12 mouse cellular contexts compared by ENCODE assay signal in the genomic region with DNA sequence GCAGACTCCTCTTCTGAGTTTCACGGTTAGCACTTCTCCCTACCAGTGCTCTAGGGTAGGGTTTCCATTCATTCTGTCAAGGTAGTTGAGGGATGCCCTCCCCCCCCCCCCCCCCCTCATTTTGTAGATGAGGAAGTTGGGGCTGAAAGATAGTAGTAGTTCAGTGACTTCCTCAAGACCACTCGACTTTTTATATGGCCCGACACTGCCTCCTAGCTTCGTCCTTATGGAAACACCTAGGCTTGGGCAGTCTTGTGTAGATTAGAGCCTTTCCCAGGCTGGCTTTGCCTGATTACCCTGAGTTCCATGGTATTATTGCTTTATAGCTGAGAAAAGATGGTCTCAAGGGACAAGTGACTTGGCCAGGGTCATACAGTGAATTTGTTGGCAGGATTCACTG. TPM values are rescaled to one million over a fixed set of nuclear protein-coding genes. Genes with fewer than 3 reads are reported as not detected.
DNase-seq lines count a peak whose midpoint lies in the region; ATAC-seq and TF ChIP-seq lines count a peak whose summit lies in the region.
"Had no signal": no experiment of that assay in that cellular context is flagged by ENCODE, and none has a peak within 500 bp of the region (broad histone marks: within the 10 kb centered on the region; RNA-seq: fewer than 3 reads in every experiment).

No protein-coding gene starts in this region.

- no peak for TF ChIP-seq POLR2A in heart, adult 2 months (IDR thresholded peaks at IDR 0.05; ENCODE audit: insufficient read depth, low read depth, low read length)

- no peak overlapping the region for H3K27ac ChIP-seq in heart, adult 2 months
- no peak overlapping the region for H3K27ac ChIP-seq in midbrain, postnatal 0 days (ENCODE audit: low read depth, low read length)
- no peak overlapping the region for H3K27ac ChIP-seq in midbrain, embryonic 11.5 days (ENCODE audit: low read depth, low read length)
- H3K27ac ChIP-seq: heart, embryonic 10.5 days had no signal

- H3K4me3 ChIP-seq in heart, adult 2 months, result no peak overlapping the region
- H3K4me3 ChIP-seq in midbrain, postnatal 0 days (ENCODE audit: low read depth, low read length), result no peak overlapping the region
- H3K4me3 ChIP-seq in midbrain, embryonic 11.5 days (ENCODE audit: low read depth, low read length), result no peak overlapping the region
- H3K4me3 ChIP-seq: erythroblast, embryonic 14.5 days; heart, embryonic 10.5 days; myocyte had no signal

- no peaks in the 10 kb centered on the region for H3K36me3 ChIP-seq in heart, adult 2 months (ENCODE audit: control insufficient read depth, insufficient read depth, low read length)
- no peaks in the 10 kb centered on the region for H3K36me3 ChIP-seq in midbrain, postnatal 0 days (ENCODE audit: insufficient read depth, low read length)
- H3K36me3 ChIP-seq in midbrain, embryonic 11.5 days (ENCODE audit: control insufficient read depth, insufficient read depth, low read length), result no peaks in the 10 kb centered on the region

- DNase-seq in heart, adult 2 months, result no peak
- no peak for DNase-seq in heart, adult 11 months
- peak; percentile 18 for DNase-seq in midbrain, postnatal 0 days (ENCODE audit: low spot score)
- DNase-seq in midbrain, embryonic 11.5 days (ENCODE audit: low spot score, missing footprints), result no peak
- peak; percentile 58 for DNase-seq in induced T-regulatory cell, adult 2 months (ENCODE audit: low read depth)
- DNase-seq in thymus, postnatal 36 days, result peak; percentile 43 to 48
- no peak for DNase-seq in retina, embryonic 14.5 days (ENCODE audit: low spot score)
- DNase-seq in heart, postnatal 36 days, result no peak

- no peak for ATAC-seq in midbrain, postnatal 0 days (ENCODE audit: low FRiP score)
- ATAC-seq in midbrain, embryonic 11.5 days (ENCODE audit: low FRiP score), result no peak
- ATAC-seq: hindbrain, embryonic 16.5 days had no signal

- WGBS in heart, adult 2 months, result 49% methylated on average over 4 of the region's 4 CpGs
- 56% methylated on average over 4 of the region's 4 CpGs for WGBS in midbrain, postnatal 0 days
- 64% methylated on average over 4 of the region's 4 CpGs for WGBS in midbrain, embryonic 11.5 days

- peaks cover 6% of the 10 kb centered on the region for H3K4me1 ChIP-seq in heart, adult 2 months (ENCODE audit: control insufficient read depth, insufficient read depth, low read length)
- peaks cover 37% of the 10 kb centered on the region for H3K4me1 ChIP-seq in midbrain, postnatal 0 days (ENCODE audit: insufficient read depth, low read length)
- peaks cover 75% of the 10 kb centered on the region for H3K4me1 ChIP-seq in midbrain, embryonic 11.5 days (ENCODE audit: control insufficient read depth, insufficient read depth, low read length)

- TF ChIP-seq CTCF in heart, adult 2 months (IDR thresholded peaks at IDR 0.05), result peak; percentile 31
- TF ChIP-seq CTCF in midbrain, postnatal 0 days (IDR thresholded peaks at IDR 0.05), result peak; percentile 33; the same call in 1 of the 2 replicates

- no peaks in the 10 kb centered on the region for H3K9me3 ChIP-seq in midbrain, postnatal 0 days (ENCODE audit: low read length)
- H3K9me3 ChIP-seq in midbrain, embryonic 11.5 days (ENCODE audit: control insufficient read depth, low read length), result no peaks in the 10 kb centered on the region
- H3K9me3 ChIP-seq: heart, embryonic 10.5 days had no signal

- H3K79me2 ChIP-seq in heart, adult 2 months (replicated peaks; ENCODE audit: control insufficient read depth, insufficient read depth, low read length), result peaks cover 2% of the 10 kb centered on the region

- no peak overlapping the region for H3K9ac ChIP-seq in heart, adult 2 months (ENCODE audit: low read depth, low read length)
- H3K9ac ChIP-seq in midbrain, postnatal 0 days (replicated peaks; ENCODE audit: low read length, poor library complexity, severe bottlenecking), result no peak overlapping the region
- H3K9ac ChIP-seq in midbrain, embryonic 11.5 days (ENCODE audit: low read length), result no peak overlapping the region

- intact Hi-C loops in heart, adult 2 months (cut with DNase I), result no loop called here
- intact Hi-C loops in heart, postnatal 36 days (cut with DNase I), result no loop called here

- no peaks in the 10 kb centered on the region for H3K27me3 ChIP-seq in heart, adult 2 months (ENCODE audit: control insufficient read depth, insufficient read depth, low read length)
- no peaks in the 10 kb centered on the region for H3K27me3 ChIP-seq in midbrain, postnatal 0 days (ENCODE audit: insufficient read depth, low read length)
- no peaks in the 10 kb centered on the region for H3K27me3 ChIP-seq in midbrain, embryonic 11.5 days (ENCODE audit: control insufficient read depth, insufficient read depth, low read length)

- H3K4me2 ChIP-seq in midbrain, postnatal 0 days (ENCODE audit: low read depth, low read length, poor library complexity, severe bottlenecking), result no peak overlapping the region
- H3K4me2 ChIP-seq in midbrain, embryonic 11.5 days, result no peak overlapping the region

- TF ChIP-seq EP300 in heart, adult 2 months (IDR thresholded peaks at IDR 0.05; ENCODE audit: insufficient read depth, low read depth, low read length), result no peak

RNA-seq across cellular contexts. Expression of a gene that starts 41.0 kb away (rescaled TPM):
- total RNA-seq in heart, adult 2 months (2021), result 10 to 100 TPM; 37.3 to 39.0 TPM
- polyA plus RNA-seq in heart, adult 2 months (2012; rRNA removed), result 26.1 and 26.6 TPM in 2 replicates
- total RNA-seq in midbrain, postnatal 0 days (2014; rRNA removed), result 172 and 176 TPM in 2 replicates
- polyA plus RNA-seq in midbrain, postnatal 0 days (2015; fragmentation: Nextera tagmentation; extraction: Ambion mirVana), result 110 and 126 TPM in 2 replicates
- polyA plus RNA-seq in midbrain, embryonic 11.5 days (2014; fragmentation: Nextera tagmentation; extraction: Ambion mirVana), result 124 and 132 TPM in 2 replicates
- 10 to 100 TPM; 38.7 to 39.4 TPM for total RNA-seq in heart, postnatal 36 days (2021)

Comparison
In these comparisons a context has a peak if more than half of its experiments do, and no peak if none do; other contexts are left out.
1. DNase-seq: peak in midbrain, postnatal 0 days (single experiment), induced T-regulatory cell, adult 2 months (single experiment) and thymus, postnatal 36 days (2 of 2); none in heart, adult 2 months (0 of 2), heart, adult 11 months (single experiment), midbrain, embryonic 11.5 days (single experiment), retina, embryonic 14.5 days (single experiment) and heart, postnatal 36 days (0 of 2).